Mouse (Mus musculus) erythroblast, embryonic 14.5 days (primary cell): ENCODE results near the gene Ubr7. TPM values are rescaled to one million over a fixed set of nuclear protein-coding genes. Genes with fewer than 3 reads are reported as not detected.

Experiments used
- H3K27me3 ChIP-seq: 2 replicates; pipeline ENCODE4 v1.6.1; 2012; ENCODE audit warnings: inconsistent platforms; ENCODE audit not compliant: control insufficient read depth
- H3K36me3 ChIP-seq: 2 replicates; pipeline ENCODE4 v1.6.1; 2012; ENCODE audit warnings: mild to moderate bottlenecking, inconsistent platforms; ENCODE audit not compliant: control insufficient read depth
- H3K4me1 ChIP-seq: 2 replicates; pipeline ENCODE4 v1.6.1; 2012; ENCODE audit warnings: inconsistent platforms; ENCODE audit not compliant: control insufficient read depth
- H3K4me3 ChIP-seq: replicated peaks from 2 replicates; pipeline ENCODE3; 2012; ENCODE audit warnings: moderate library complexity, mild to moderate bottlenecking, inconsistent platforms
- H3K9me3 ChIP-seq: 2 replicates; pipeline ENCODE4 v1.6.1; 2012; ENCODE audit warnings: low read length, inconsistent platforms, mixed read lengths; ENCODE audit not compliant: control insufficient read depth
- GATA1 ChIP-seq: IDR thresholded peaks from 2 replicates; pipeline ENCODE4 v1.6.1; 2012; ENCODE audit warnings: low read length, inconsistent platforms, mixed read lengths
- TAL1 ChIP-seq: IDR thresholded peaks from 3 replicates; pipeline ENCODE4 v1.6.1; 2012; ENCODE audit warnings: low read length, inconsistent platforms, mixed read lengths
- polyA plus RNA-seq: library from polyadenylated mRNA; stranded (reverse); fragments of >175 nt; gene quantifications from 2 replicates; pipeline ENCODE4 v1.2.3, GENCODE M21; 2012

The Ubr7 gene
- polyA plus RNA-seq, 1 experiment: 1.8 TPM

- TF ChIP-seq GATA1: no peak
- TF ChIP-seq TAL1: no peak
- no peaks in the 10 kb centered on the region for H3K9me3 ChIP-seq
- no peaks in the 10 kb centered on the region for H3K36me3 ChIP-seq
- peaks cover 11% of the 10 kb centered on the region for H3K4me1 ChIP-seq
- no peak overlapping the region for H3K4me3 ChIP-seq
- H3K27me3 ChIP-seq: no peaks in the 10 kb centered on the region
Observed at GRCm38 (mm10) chr12:102722451-102722850, 35.3 kb upstream of the Ubr7 start.

DNA sequence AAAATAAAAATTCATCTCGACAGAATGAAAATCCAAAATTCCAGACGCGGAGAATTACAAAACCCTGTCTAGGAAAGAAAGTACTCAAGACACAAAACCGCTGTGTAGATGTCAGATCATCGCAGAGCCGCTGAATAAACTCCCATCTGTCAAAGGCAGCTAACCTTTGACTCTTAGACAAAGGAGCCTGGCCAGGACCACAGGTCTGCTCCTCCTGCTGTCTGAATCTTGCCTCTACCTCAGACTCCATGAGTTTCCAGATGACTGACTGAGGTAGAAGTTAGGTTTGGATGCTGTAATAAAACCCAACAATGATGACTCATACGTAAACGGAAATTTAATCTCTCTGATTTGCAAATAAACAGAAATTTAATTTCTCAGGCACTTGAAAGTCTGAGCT, 34.8 kb upstream of the Ubr7 start:
- TF ChIP-seq TAL1 (no peak), GATA1 (no peak)

DNA sequence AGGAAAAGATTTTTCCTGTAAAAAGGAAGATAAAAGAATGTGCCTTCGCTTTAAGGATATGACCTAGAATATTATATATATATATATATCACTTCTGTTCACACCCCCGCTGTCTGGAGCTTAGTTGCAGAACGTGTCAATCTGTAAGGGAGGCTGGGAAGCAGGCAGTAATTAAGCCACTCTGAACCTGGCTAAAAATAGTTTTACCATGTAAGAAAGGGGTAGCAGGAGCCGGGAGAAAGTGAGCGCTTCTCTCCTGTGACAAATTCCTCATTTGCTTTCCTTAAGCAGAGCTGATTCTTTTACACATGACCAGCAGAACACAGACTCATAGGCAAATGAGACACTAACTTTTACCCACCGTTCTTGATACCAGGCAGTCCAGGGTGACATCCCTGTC, 33.9 kb upstream of the Ubr7 start:
- no peak for TF ChIP-seq TAL1
- no peak for TF ChIP-seq GATA1

More for the DNA sequence above, 34.8 kb upstream of the Ubr7 start:
- no peak overlapping the region for H3K4me3 ChIP-seq
- no peaks in the 10 kb centered on the region for H3K27me3 ChIP-seq
- peaks cover 11% of the 10 kb centered on the region for H3K4me1 ChIP-seq
- no peaks in the 10 kb centered on the region for H3K36me3 ChIP-seq
- no peaks in the 10 kb centered on the region for H3K9me3 ChIP-seq

GRCm38 (mm10) chr12:102725146-102725545, 32.6 kb upstream of the Ubr7 start:
- H3K9me3 ChIP-seq: no peaks in the 10 kb centered on the region
- no peak overlapping the region for H3K4me3 ChIP-seq
- peaks cover 16% of the 10 kb centered on the region for H3K4me1 ChIP-seq
- TF ChIP-seq TAL1 (no peak), GATA1 (no peak)
- no peaks in the 10 kb centered on the region for H3K36me3 ChIP-seq
- H3K27me3 ChIP-seq: no peaks in the 10 kb centered on the region

More for the DNA sequence above, 33.9 kb upstream of the Ubr7 start:
- no peaks in the 10 kb centered on the region for H3K9me3 ChIP-seq
- no peaks in the 10 kb centered on the region for H3K36me3 ChIP-seq
- H3K27me3 ChIP-seq: no peaks in the 10 kb centered on the region
- H3K4me3 ChIP-seq: no peak overlapping the region
- peaks cover 11% of the 10 kb centered on the region for H3K4me1 ChIP-seq

DNA sequence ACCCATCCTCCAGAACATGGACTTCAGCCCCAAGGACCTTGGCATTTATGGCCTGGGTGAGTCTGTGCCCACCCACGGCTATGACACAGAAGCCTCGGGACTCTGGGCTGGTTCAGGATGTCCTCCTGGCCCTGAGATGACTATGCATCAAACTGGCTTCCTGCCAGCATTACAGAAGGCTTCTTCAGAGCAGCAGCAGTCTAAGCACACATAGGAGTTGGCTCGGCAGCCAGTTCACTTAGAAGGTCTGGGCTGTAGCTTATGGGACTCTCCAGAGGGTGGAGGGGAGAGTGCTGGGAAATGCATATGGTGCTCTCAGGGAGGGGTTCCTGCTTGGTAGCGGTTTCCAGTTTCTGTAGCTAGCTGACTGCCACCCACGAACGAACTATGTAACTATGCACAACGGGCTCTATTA, 32.0 kb upstream of the Ubr7 start:
- no peaks in the 10 kb centered on the region for H3K36me3 ChIP-seq
- H3K4me1 ChIP-seq: peaks cover 22% of the 10 kb centered on the region
- no peak overlapping the region for H3K4me3 ChIP-seq
- no peaks in the 10 kb centered on the region for H3K27me3 ChIP-seq
- no peaks in the 10 kb centered on the region for H3K9me3 ChIP-seq
- no peak for TF ChIP-seq GATA1
- TF ChIP-seq TAL1: no peak

GRCm38 (mm10) chr12:102729855-102730797, 27.6 kb upstream of the Ubr7 start:
- H3K4me3 ChIP-seq: peak overlapping the region; percentile 28
- H3K4me1 ChIP-seq: peaks cover 35% of the 10 kb centered on the region
- no peaks in the 10 kb centered on the region for H3K27me3 ChIP-seq
- no peaks in the 10 kb centered on the region for H3K36me3 ChIP-seq
- TF ChIP-seq GATA1: no peak
- H3K9me3 ChIP-seq: no peaks in the 10 kb centered on the region

DNA sequence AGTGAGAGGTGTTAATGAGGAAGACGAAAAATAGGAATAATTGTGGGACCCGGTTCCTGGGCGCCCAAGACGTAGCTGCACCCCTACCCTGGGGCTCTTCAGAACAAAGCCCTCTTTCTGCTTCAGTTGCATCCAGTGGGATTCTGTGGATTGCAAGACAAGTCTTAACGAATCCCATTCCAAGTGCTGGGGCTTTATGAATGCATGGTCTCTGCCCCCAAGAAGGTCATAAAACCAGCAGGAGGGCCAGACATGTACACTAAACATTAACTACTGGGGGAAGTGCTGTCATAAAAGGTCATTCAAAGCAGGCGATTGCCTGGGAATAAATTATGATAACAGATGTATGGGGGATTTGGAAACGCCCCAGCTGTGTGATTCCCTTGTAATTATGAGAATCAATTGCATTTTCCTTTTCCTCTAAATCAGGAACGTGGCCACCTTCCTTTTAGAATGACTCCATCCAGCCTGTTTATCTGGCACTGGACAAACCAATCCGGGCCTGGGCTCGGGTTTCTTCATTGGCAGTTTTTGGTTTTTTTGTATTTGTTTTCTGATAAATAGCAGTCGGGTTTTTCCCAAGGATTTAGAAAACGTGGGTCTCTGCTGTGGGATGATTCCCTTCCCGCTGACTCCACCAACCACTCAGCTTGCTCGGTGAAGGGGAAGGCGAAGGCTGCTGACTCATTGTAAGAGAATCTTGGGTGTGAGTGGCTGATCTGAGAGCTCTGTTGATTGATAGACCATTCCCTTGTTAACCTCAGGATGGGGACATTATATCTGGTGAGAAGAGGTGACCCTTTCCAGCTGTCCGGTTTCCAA, 26.8 kb upstream of the Ubr7 start:
- no peaks in the 10 kb centered on the region for H3K9me3 ChIP-seq
- no peaks in the 10 kb centered on the region for H3K36me3 ChIP-seq
- no peak for TF ChIP-seq TAL1
- TF ChIP-seq GATA1: no peak
- H3K27me3 ChIP-seq: no peaks in the 10 kb centered on the region
- peak overlapping the region; percentile 28 for H3K4me3 ChIP-seq
- H3K4me1 ChIP-seq: peaks cover 28% of the 10 kb centered on the region

DNA sequence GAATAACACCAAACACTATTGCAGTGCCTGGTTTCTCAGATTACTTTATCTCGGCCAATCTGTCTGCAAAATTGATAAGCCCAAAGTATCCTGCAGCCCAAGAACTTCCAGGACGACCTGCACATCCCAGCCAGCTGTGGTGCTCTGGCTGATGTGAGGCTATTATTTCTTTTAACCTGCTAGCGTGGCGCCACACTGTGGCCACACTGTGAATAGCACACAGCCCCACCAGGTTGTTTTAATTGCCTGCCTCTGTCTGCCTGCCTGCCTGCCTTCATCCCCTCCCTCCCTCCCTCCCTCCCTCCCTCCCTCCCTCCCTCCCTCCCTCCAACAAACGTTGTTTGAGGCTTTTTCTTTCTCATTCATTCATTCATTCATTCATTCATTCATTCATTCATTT, 24.4 kb upstream of the Ubr7 start:
- Histone ChIP-seq H3K4me3 (no peak overlapping the region), H3K36me3 (no peaks in the 10 kb centered on the region), H3K4me1 (peaks cover 28% of the 10 kb centered on the region), H3K9me3 (no peaks in the 10 kb centered on the region), H3K27me3 (no peaks in the 10 kb centered on the region)
- TF ChIP-seq TAL1 (no peak), GATA1 (no peak)

DNA sequence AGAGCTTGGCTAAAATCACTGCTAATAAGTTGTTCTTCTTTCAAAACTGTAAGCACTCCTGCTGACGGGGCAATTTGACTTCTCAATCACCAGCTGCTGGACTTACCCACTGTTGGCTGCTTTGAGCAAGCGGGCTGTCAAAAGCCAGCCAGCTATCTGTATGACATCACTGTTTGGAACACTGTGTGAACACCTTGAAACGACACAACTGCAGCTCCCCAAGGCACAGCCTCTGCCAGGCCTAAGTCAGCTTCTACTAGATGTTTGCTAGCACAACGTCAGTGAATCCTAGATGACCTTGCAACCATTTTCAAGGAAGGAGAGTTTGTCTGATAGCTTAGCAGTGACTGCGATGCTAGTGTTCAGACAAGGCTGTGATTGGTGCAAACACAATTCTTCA, 18.7 kb upstream of the Ubr7 start:
- TF ChIP-seq GATA1: no peak
- no peak for TF ChIP-seq TAL1
- H3K4me1 ChIP-seq: peaks cover 16% of the 10 kb centered on the region
- no peaks in the 10 kb centered on the region for H3K27me3 ChIP-seq
- peaks cover 23% of the 10 kb centered on the region for H3K36me3 ChIP-seq
- no peaks in the 10 kb centered on the region for H3K9me3 ChIP-seq
- no peak overlapping the region for H3K4me3 ChIP-seq
